Mouse (Mus musculus) heart, embryonic 14.5 days (tissue): ENCODE results near the gene Gpr146. TPM values are rescaled to one million over a fixed set of nuclear protein-coding genes. Genes with fewer than 3 reads are reported as not detected.

Experiments used
- ATAC-seq: fragments of 200-750 bp; cut with Nextera tagmentation; 2 replicates; pipeline ENCODE4 v1.8.0; 2017; ENCODE audit warnings: low read depth, moderate TSS enrichment; ENCODE audit not compliant: insufficient number of reproducible peaks, insufficient read depth, low FRiP score
- H3K27ac ChIP-seq, 2 experiments: fragments of 200-500 bp in 1 of 2; fragments of 300-500 bp in 1 of 2; sonication (generic) in 1 of 2; replicated peaks in 1 of 2; 2 replicates each; pipeline ENCODE4 v1.5.1; 2012 to 2014; ENCODE audit warnings: low read depth in 2 of 2, low read length in 2 of 2, control low read depth in 1 of 2, mild to moderate bottlenecking in 1 of 2, mixed read lengths in 1 of 2; ENCODE audit not compliant: control insufficient read depth in 1 of 2, insufficient read depth in 1 of 2
- H3K27me3 ChIP-seq: fragments of 300-500 bp; sonication (generic); 2 replicates; pipeline ENCODE4 v1.6.1; 2014; ENCODE audit warnings: mild to moderate bottlenecking, low read length, control low read depth; ENCODE audit not compliant: control insufficient read depth, insufficient read depth
- H3K36me3 ChIP-seq: fragments of 300-500 bp; sonication (generic); 2 replicates; pipeline ENCODE4 v1.6.1; 2014; ENCODE audit warnings: mild to moderate bottlenecking, control low read depth, low read length, mixed read lengths; ENCODE audit not compliant: control insufficient read depth, insufficient read depth
- H3K4me1 ChIP-seq, 2 experiments: fragments of 200-500 bp in 1 of 2; fragments of 300-500 bp in 1 of 2; sonication (generic) in 1 of 2; 2 replicates each; pipeline ENCODE4 v1.6.1; 2012 to 2014; ENCODE audit warnings: low read length in 2 of 2, control low read depth in 1 of 2, mixed read lengths in 1 of 2; ENCODE audit not compliant: control insufficient read depth in 2 of 2, insufficient read depth in 2 of 2
- H3K4me2 ChIP-seq: fragments of 300-500 bp; sonication (generic); 2 replicates; pipeline ENCODE4 v1.6.1; 2014; ENCODE audit warnings: mild to moderate bottlenecking, low read length
- H3K4me3 ChIP-seq, 2 experiments: fragments of 200-500 bp in 1 of 2; fragments of 300-500 bp in 1 of 2; sonication (generic) in 1 of 2; 2 replicates each; pipeline ENCODE4 v1.5.1; 2012 to 2014; ENCODE audit warnings: low read length in 2 of 2, mild to moderate bottlenecking in 2 of 2, control low read depth in 1 of 2, low read depth in 1 of 2, moderate library complexity in 1 of 2; ENCODE audit not compliant: control insufficient read depth in 1 of 2, insufficient read depth in 1 of 2
- H3K9ac ChIP-seq: fragments of 300-500 bp; sonication (generic); 2 replicates; pipeline ENCODE4 v1.6.1; 2014; ENCODE audit warnings: mild to moderate bottlenecking, low read length
- H3K9me3 ChIP-seq: fragments of 300-500 bp; sonication (generic); 2 replicates; pipeline ENCODE4 v1.6.1; 2016; ENCODE audit warnings: low read length, control low read depth; ENCODE audit not compliant: control insufficient read depth
- WGBS: fragments of 180-500 bp; shearing (Covaris S2); extraction: QIAGEN DNeasy Blood & Tissue Kit; methylation state at CpG from one replicate; pipeline ENCODE4 v1.1.7; 2014; 5-methylcytosine and 5-hydroxymethylcytosine counted together
- polyA plus RNA-seq: library from polyadenylated mRNA; unstranded; fragments of >200 nt; fragmentation: Nextera tagmentation; extraction: Ambion mirVana; gene quantifications from 2 replicates; pipeline ENCODE4 v1.2.1, GENCODE M21; 2014

The Gpr146 gene
- polyA plus RNA-seq, 1 experiment from 2014 or later: 9.5 TPM

GRCm38 (mm10) chr5:139349713-139350112, 27.8 kb upstream of the Gpr146 start:
- Histone ChIP-seq H3K9ac (no peak overlapping the region), H3K9me3 (no peaks in the 10 kb centered on the region), H3K27ac (no peak overlapping the region), H3K4me3 (no peak overlapping the region), H3K4me2 (no peak overlapping the region), H3K4me1 (peaks cover 6 to 10% of the 10 kb centered on the region in 2 experiments), H3K27me3 (peaks cover 31% of the 10 kb centered on the region), H3K36me3 (no peaks in the 10 kb centered on the region)
- WGBS: 55% methylated on average over 6 of the region's 6 CpGs
- no peak for ATAC-seq

GRCm38 (mm10) chr5:139351134-139351533, 26.4 kb upstream of the Gpr146 start, which contains the start of gene Cox19:
Gene Cox19, minus strand, starts transcription at chr5:139351418.
- Histone ChIP-seq H3K4me2 (no peak within 1 kb of the TSS), H3K9ac (0 out of 2 replicates have a peak within 1 kb of the TSS, but pooled peaks have one; percentile 7), H3K9me3 (no peaks in the 10 kb centered on the region), H3K36me3 (no peaks in the 10 kb centered on the region), H3K27ac (no peak within 1 kb of the TSS), H3K4me3 (no peak within 1 kb of the TSS), H3K4me1 (peaks cover 6 to 7% of the 10 kb centered on the region in 2 experiments), H3K27me3 (peaks cover 36% of the 10 kb centered on the region)
- no peak for ATAC-seq
- 47% methylated on average over 5 of the region's 5 CpGs for WGBS

- Histone ChIP-seq H3K27me3 (peaks cover 35% of the 10 kb centered on the region), H3K36me3 (no peaks in the 10 kb centered on the region), H3K9ac (0 out of 2 replicates have a peak overlapping the region, but pooled peaks have one; percentile 7), H3K9me3 (no peaks in the 10 kb centered on the region), H3K27ac (no peak overlapping the region), H3K4me2 (no peak overlapping the region), H3K4me3 (no peak overlapping the region), H3K4me1 (peaks cover 6 to 7% of the 10 kb centered on the region in 2 experiments)
- no peak for ATAC-seq
- WGBS: 28% methylated on average over 8 of the region's 8 CpGs
Measured at GRCm38 (mm10) chr5:139351628-139352027, 25.9 kb upstream of the Gpr146 start.

- H3K9ac ChIP-seq: 0 out of 2 replicates have a peak within 1 kb of the TSS, but pooled peaks have one; percentile 7
- peaks cover 37% of the 10 kb centered on the region for H3K27me3 ChIP-seq
- no peak within 1 kb of the TSS for H3K4me3 ChIP-seq
- H3K36me3 ChIP-seq: no peaks in the 10 kb centered on the region
- no peaks in the 10 kb centered on the region for H3K9me3 ChIP-seq
- 55% methylated on average over 6 of the region's 6 CpGs for WGBS
- H3K4me2 ChIP-seq: no peak within 1 kb of the TSS
- ATAC-seq: no peak
- H3K27ac ChIP-seq: no peak within 1 kb of the TSS
- peaks cover 6 to 7% of the 10 kb centered on the region in 2 experiments for H3K4me1 ChIP-seq
Measured at GRCm38 (mm10) chr5:139352317-139352716, 25.2 kb upstream of the Gpr146 start, which contains the start of gene Cyp2w1. Gene Cyp2w1, plus strand, starts transcription at chr5:139352617.

GRCm38 (mm10) chr5:139353496-139353895, 24.0 kb upstream of the Gpr146 start:
- no peak for ATAC-seq
- H3K27ac ChIP-seq: no peak overlapping the region
- H3K27me3 ChIP-seq: peaks cover 35% of the 10 kb centered on the region
- H3K36me3 ChIP-seq: no peaks in the 10 kb centered on the region
- peaks cover 6 to 13% of the 10 kb centered on the region in 2 experiments for H3K4me1 ChIP-seq
- no peak overlapping the region for H3K4me2 ChIP-seq
- H3K9me3 ChIP-seq: no peaks in the 10 kb centered on the region
- no peak overlapping the region for H3K4me3 ChIP-seq
- H3K9ac ChIP-seq: no peak overlapping the region
- 62% methylated on average over 10 of the region's 10 CpGs for WGBS

- H3K27me3 ChIP-seq: peaks cover 31% of the 10 kb centered on the region
- H3K36me3 ChIP-seq: no peaks in the 10 kb centered on the region
- no peak overlapping the region for H3K4me2 ChIP-seq
- 86% methylated on average over 11 of the region's 11 CpGs for WGBS
- ATAC-seq: no peak
- no peaks in the 10 kb centered on the region for H3K9me3 ChIP-seq
- H3K4me3 ChIP-seq: no peak overlapping the region
- peaks cover 6 to 13% of the 10 kb centered on the region in 2 experiments for H3K4me1 ChIP-seq
- no peak overlapping the region for H3K9ac ChIP-seq
- H3K27ac ChIP-seq: no peak overlapping the region
Measured at GRCm38 (mm10) chr5:139353946-139354345, 23.6 kb upstream of the Gpr146 start.

- H3K9me3 ChIP-seq: no peaks in the 10 kb centered on the region
- no peak overlapping the region for H3K4me3 ChIP-seq
- no peak overlapping the region for H3K9ac ChIP-seq
- H3K27me3 ChIP-seq: peaks cover 30% of the 10 kb centered on the region
- ATAC-seq: no peak
- H3K4me2 ChIP-seq: no peak overlapping the region
- H3K27ac ChIP-seq: no peak overlapping the region
- no peaks in the 10 kb centered on the region for H3K36me3 ChIP-seq
- H3K4me1 ChIP-seq: peaks cover 6 to 13% of the 10 kb centered on the region in 2 experiments
- WGBS: 35% methylated on average over 19 of the region's 19 CpGs
Measured at GRCm38 (mm10) chr5:139355235-139355772, 22.2 kb upstream of the Gpr146 start.

GRCm38 (mm10) chr5:139358653-139359052, 18.8 kb upstream of the Gpr146 start:
- H3K27ac ChIP-seq: no peak overlapping the region
- no peak overlapping the region for H3K9ac ChIP-seq
- no peaks in the 10 kb centered on the region for H3K9me3 ChIP-seq
- WGBS: 24% methylated on average over 2 of the region's 2 CpGs
- H3K4me1 ChIP-seq: peaks cover 0 to 6% of the 10 kb centered on the region in 2 experiments; a peak in 1 of 4 replicates
- no peaks in the 10 kb centered on the region for H3K36me3 ChIP-seq
- H3K4me2 ChIP-seq: no peak overlapping the region
- H3K4me3 ChIP-seq: no peak overlapping the region
- ATAC-seq: no peak
- H3K27me3 ChIP-seq: peaks cover 12% of the 10 kb centered on the region; the same call in 1 of the 2 replicates
